Mouse (Mus musculus) heart, embryonic 10.5 days (tissue): ENCODE data around the gene Pigc. TPM values are rescaled to one million over a fixed set of nuclear protein-coding genes. Genes with fewer than 3 reads are reported as not detected.

Experiments used
- DNase-seq: peaks from one replicate; pipeline ENCODE4 v3.0.0-alpha.2; 2017; ENCODE audit warnings: low spot score
- H3K27ac ChIP-seq: fragments of 300-500 bp; sonication (generic); 2 replicates; pipeline ENCODE4 v1.5.1; 2016; ENCODE audit warnings: mild to moderate bottlenecking
- H3K27me3 ChIP-seq: fragments of 300-500 bp; sonication (generic); 2 replicates; pipeline ENCODE4 v1.6.1; 2016; ENCODE audit warnings: mild to moderate bottlenecking; ENCODE audit not compliant: poor library complexity, insufficient read depth, severe bottlenecking
- H3K36me3 ChIP-seq: fragments of 300-500 bp; sonication (generic); 2 replicates; pipeline ENCODE4 v1.6.1; 2016; ENCODE audit warnings: mild to moderate bottlenecking, moderate library complexity
- H3K4me1 ChIP-seq: fragments of 300-500 bp; sonication (generic); 2 replicates; pipeline ENCODE4 v1.6.1; 2016; ENCODE audit warnings: mild to moderate bottlenecking
- H3K4me3 ChIP-seq: fragments of 300-500 bp; sonication (generic); 2 replicates; pipeline ENCODE4 v1.5.1; 2016; ENCODE audit warnings: mild to moderate bottlenecking, moderate library complexity
- H3K9me3 ChIP-seq: fragments of 300-500 bp; sonication (generic); 2 replicates; pipeline ENCODE4 v1.6.1; 2016; ENCODE audit warnings: mild to moderate bottlenecking, moderate library complexity
- WGBS: fragments of 180-500 bp; shearing (Covaris S2); methylation state at CpG from one replicate; pipeline ENCODE4 v1.1.7; 2016; 5-methylcytosine and 5-hydroxymethylcytosine counted together
- polyA plus RNA-seq: library from polyadenylated mRNA; unstranded; fragments of >200 nt; fragmentation: Nextera tagmentation; extraction: Ambion mirVana; gene quantifications from 2 replicates; pipeline ENCODE4 v1.2.1, GENCODE M21; 2016

Pigc gene
- polyA plus RNA-seq, 1 experiment from 2014 or later = 29.9 TPM

- H3K9me3 ChIP-seq = no peaks in the 10 kb centered on the region
- no peaks in the 10 kb centered on the region; the same call in 1 of the 2 replicates for H3K4me1 ChIP-seq
- H3K4me3 ChIP-seq = no peak overlapping the region
- no peaks in the 10 kb centered on the region for H3K27me3 ChIP-seq
- no peak overlapping the region for H3K27ac ChIP-seq
- DNase-seq = no peak
- H3K36me3 ChIP-seq = no peaks in the 10 kb centered on the region
- 68% methylated on average over 1 of the region's 1 CpGs for WGBS
Observed at GRCm38 (mm10) chr1:161952599-161952998, 16.4 kb upstream of the Pigc start.

- Histone ChIP-seq H3K4me1 (no peaks in the 10 kb centered on the region; the same call in 1 of the 2 replicates), H3K27me3 (no peaks in the 10 kb centered on the region), H3K4me3 (no peak overlapping the region), H3K27ac (no peak overlapping the region), H3K9me3 (no peaks in the 10 kb centered on the region), H3K36me3 (no peaks in the 10 kb centered on the region)
- 56% methylated on average over 5 of the region's 5 CpGs for WGBS
- DNase-seq = no peak
Observed at GRCm38 (mm10) chr1:161955846-161956245, 13.1 kb upstream of the Pigc start.

- H3K9me3 ChIP-seq = no peaks in the 10 kb centered on the region
- no peaks in the 10 kb centered on the region for H3K36me3 ChIP-seq
- no peaks in the 10 kb centered on the region for H3K27me3 ChIP-seq
- 0 out of 2 replicates have a peak overlapping the region, but pooled peaks have one; percentile 13 for H3K27ac ChIP-seq
- H3K4me3 ChIP-seq = no peak overlapping the region
- WGBS = 78% methylated on average over 19 of the region's 19 CpGs
- no peak for DNase-seq
- H3K4me1 ChIP-seq = peaks cover 9% of the 10 kb centered on the region
Observed at GRCm38 (mm10) chr1:161957964-161958950, 10.7 kb upstream of the Pigc start.

DNA sequence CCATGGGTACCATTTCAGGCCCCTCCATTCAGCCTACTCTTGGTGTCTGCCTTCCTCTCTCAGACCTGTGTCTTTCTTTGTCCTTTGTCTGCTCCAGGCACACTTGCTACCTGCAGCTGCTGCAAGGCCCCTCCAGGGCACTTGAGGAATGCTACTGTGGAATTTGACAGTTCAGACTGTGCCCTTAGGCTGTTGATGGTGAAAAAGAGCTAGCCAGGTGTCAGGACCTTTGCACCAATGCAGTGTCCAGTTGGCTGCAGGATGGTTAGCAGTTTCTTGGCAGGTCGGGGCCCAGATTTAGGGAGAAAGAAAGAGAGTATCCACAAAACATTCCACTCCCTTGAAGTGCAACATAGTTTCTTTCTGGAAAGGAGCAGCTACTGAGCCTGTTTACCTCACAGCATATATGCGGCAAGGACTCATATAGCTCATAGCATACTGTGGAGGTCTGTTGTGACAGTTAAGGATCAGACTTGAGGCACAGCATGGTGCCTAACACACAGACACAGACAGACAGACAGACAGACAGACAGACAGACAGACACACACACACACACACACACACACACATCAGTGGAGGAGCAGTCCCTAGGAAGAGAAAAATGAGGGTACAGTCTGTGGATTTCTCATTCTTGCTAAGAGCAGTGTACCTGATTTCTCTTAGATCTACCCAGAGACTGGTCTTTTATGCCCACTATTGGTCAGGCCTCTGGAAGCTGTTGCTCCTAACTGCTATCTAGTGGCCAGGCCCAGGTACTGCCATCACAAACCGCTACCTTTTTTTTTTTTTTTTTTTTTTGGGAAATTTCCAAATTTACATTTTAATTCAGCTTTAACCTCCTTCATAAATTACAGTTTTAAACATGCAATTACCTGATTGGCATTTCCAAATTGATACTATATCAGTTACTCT, 6.3 kb upstream of the Pigc start:
- Histone ChIP-seq H3K4me3 (no peak overlapping the region), H3K9me3 (no peaks in the 10 kb centered on the region), H3K36me3 (no peaks in the 10 kb centered on the region), H3K27ac (peak overlapping the region; percentile 65), H3K27me3 (no peaks in the 10 kb centered on the region), H3K4me1 (peaks cover 9% of the 10 kb centered on the region)
- 45% methylated on average over 3 of the region's 3 CpGs for WGBS
- DNase-seq = no peak

GRCm38 (mm10) chr1:161967936-161968335, 1.1 kb upstream of the Pigc start:
- Histone ChIP-seq H3K27ac (no peak overlapping the region), H3K9me3 (no peaks in the 10 kb centered on the region), H3K27me3 (no peaks in the 10 kb centered on the region), H3K4me1 (peaks cover 12% of the 10 kb centered on the region; the same call in 1 of the 2 replicates), H3K4me3 (no peak overlapping the region), H3K36me3 (peaks cover 10% of the 10 kb centered on the region)
- no peak for DNase-seq
- WGBS = 59% methylated on average over 2 of the region's 2 CpGs

DNA sequence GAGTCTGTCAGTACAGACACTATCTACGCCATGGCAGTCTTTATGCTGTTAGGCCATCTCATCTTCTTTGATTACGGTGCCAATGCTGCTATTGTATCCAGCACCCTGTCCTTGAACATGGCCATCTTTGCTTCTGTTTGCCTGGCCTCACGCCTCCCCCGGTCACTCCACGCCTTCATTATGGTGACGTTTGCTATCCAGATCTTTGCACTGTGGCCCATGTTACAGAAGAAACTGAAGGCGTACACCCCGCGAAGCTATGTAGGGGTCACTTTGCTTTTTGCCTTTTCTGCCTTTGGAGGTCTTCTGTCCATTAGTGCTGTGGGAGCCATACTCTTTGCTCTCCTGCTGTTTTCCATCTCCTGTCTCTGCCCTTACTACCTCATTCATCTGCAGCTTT, 1.9 kb downstream of the Pigc start:
- DNase-seq = no peak
- H3K27ac ChIP-seq = no peak overlapping the region
- H3K4me1 ChIP-seq = peaks cover 20% of the 10 kb centered on the region; the same call in 1 of the 2 replicates
- peaks cover 10% of the 10 kb centered on the region for H3K36me3 ChIP-seq
- no peaks in the 10 kb centered on the region for H3K27me3 ChIP-seq
- no peaks in the 10 kb centered on the region for H3K9me3 ChIP-seq
- no peak overlapping the region for H3K4me3 ChIP-seq
- 95% methylated on average over 9 of the region's 9 CpGs for WGBS

GRCm38 (mm10) chr1:161972233-161972632, 3.2 kb downstream of the Pigc start:
- Histone ChIP-seq H3K9me3 (no peaks in the 10 kb centered on the region), H3K27me3 (no peaks in the 10 kb centered on the region), H3K27ac (no peak overlapping the region), H3K36me3 (peaks cover 10% of the 10 kb centered on the region), H3K4me1 (peaks cover 25% of the 10 kb centered on the region; the same call in 1 of the 2 replicates), H3K4me3 (no peak overlapping the region)
- DNase-seq = no peak
- WGBS = 91% methylated on average over 8 of the region's 8 CpGs

DNA sequence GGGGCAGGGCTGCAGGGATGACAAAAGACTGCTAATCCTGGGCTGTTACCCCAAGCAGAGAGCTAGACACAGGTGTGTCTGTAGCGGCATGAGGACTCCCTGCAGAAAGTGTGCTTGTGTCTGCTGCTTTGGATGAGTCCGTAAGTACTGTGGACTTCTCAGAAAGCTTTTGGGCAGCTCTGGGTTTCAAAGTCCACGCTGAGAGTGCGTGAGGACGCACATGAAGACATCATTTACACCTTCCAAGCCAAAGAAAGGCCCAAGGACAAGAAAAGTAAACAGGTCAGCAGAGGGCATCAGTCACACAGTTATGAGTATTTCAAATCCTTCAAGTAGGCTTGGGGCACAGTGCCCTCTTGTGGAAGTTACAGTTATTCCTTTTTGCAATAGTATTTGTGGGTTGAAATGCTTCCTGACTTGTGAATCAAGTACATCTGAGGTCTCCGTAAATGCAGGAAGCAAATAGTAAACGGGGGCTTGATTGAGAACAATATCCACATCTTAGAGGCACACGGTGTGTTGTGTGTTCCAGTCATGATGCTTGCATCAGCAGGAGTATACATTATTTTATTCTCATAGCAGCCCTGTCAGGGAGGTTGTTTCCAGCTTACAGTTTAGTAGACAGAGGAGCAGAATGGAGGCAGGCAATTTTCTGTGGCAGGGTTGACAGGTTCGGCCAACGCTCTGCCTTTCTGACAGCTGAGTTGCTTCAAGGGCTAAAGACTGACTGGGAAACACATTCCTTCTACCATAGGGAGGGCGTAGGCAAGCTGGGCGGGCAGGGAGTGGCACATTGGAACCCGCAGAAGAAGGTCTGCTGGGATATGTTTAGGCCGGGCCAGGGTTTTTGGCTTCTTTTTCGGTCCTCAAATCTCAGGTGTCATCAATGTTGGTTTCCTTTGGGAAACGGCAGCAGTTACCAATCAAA, 7.5 kb downstream of the Pigc start:
- H3K27ac ChIP-seq = 0 out of 2 replicates have a peak overlapping the region, but pooled peaks have one; percentile 30
- H3K4me3 ChIP-seq = no peak overlapping the region
- H3K9me3 ChIP-seq = no peaks in the 10 kb centered on the region
- peaks cover 13% of the 10 kb centered on the region; the same call in 1 of the 2 replicates for H3K4me1 ChIP-seq
- no peaks in the 10 kb centered on the region for H3K36me3 ChIP-seq
- 42% methylated on average over 16 of the region's 16 CpGs for WGBS
- peak; percentile 89 for DNase-seq
- H3K27me3 ChIP-seq = no peaks in the 10 kb centered on the region

GRCm38 (mm10) chr1:161977331-161977730, 8.3 kb downstream of the Pigc start:
- no peaks in the 10 kb centered on the region for H3K27me3 ChIP-seq
- H3K4me3 ChIP-seq = no peak overlapping the region
- H3K9me3 ChIP-seq = no peaks in the 10 kb centered on the region
- peaks cover 13% of the 10 kb centered on the region; the same call in 1 of the 2 replicates for H3K4me1 ChIP-seq
- no peak overlapping the region for H3K27ac ChIP-seq
- no peak for DNase-seq
- 84% methylated on average over 4 of the region's 4 CpGs for WGBS
- no peaks in the 10 kb centered on the region for H3K36me3 ChIP-seq

DNA sequence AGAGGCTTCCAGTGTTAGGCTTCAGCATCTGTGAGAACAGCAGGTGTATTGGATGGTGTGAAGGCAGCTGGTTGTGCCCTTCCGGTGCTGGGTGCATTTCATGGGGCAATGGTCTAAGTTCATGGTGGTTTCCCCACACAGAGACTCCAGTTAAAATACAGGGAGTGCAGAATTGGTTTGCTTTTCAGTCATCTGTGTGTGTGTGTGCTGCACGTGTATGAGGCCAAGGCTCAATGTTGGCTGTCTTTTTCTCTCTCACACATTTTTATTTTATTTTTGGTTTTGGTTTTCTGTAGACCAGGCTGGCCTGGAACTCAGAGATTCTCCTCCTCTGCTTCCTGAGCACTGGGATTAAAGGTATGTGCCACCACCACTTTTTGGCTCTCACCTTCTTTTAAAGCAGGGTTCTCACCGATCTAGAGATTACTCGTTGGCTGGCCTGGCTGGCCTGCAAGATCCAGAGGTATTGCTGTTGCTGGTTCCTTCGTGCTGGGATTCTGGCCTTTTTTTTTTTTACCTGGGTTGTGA, 9.3 kb downstream of the Pigc start:
- Histone ChIP-seq H3K4me1 (peaks cover 13% of the 10 kb centered on the region; the same call in 1 of the 2 replicates), H3K4me3 (no peak overlapping the region), H3K36me3 (no peaks in the 10 kb centered on the region), H3K9me3 (no peaks in the 10 kb centered on the region), H3K27ac (no peak overlapping the region), H3K27me3 (no peaks in the 10 kb centered on the region)
- DNase-seq = no peak
- 78% methylated on average over 5 of the region's 5 CpGs for WGBS

DNA sequence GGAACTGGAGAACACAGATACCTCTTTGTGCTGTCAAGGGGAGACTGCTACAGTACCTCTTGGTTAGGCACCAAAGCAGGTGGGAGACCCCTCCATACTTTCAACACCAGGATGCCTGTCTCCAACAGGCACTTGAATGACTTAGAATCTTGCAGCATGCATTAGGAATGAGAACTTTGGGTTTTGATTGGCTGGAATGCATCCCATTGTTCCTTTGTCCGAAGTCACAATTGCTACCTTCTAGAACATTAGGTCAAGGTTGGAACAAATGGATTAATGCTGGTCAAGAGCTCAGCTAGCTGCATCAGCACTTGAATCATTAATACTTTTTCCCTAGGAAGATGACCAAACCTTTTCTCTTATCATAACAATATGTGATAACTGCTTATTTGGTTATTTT, 10.6 kb downstream of the Pigc start, which contains the start of gene 4930558K02Rik:
Gene 4930558K02Rik (minus strand): TSS at position 101 of the 400 bp plus-strand sequence.
- 64% methylated on average over 1 of the region's 1 CpGs for WGBS
- DNase-seq = no peak

More for the DNA sequence above, 10.6 kb downstream of the Pigc start, which contains the start of gene 4930558K02Rik:
- H3K27me3 ChIP-seq = no peaks in the 10 kb centered on the region
- no peak within 1 kb of the TSS for H3K27ac ChIP-seq
- H3K9me3 ChIP-seq = no peaks in the 10 kb centered on the region
- peaks cover 6% of the 10 kb centered on the region; the same call in 1 of the 2 replicates for H3K4me1 ChIP-seq
- no peak within 1 kb of the TSS for H3K4me3 ChIP-seq
- H3K36me3 ChIP-seq = no peaks in the 10 kb centered on the region
